ENCODE assay signal across 8 mouse cellular contexts in the genomic region with DNA sequence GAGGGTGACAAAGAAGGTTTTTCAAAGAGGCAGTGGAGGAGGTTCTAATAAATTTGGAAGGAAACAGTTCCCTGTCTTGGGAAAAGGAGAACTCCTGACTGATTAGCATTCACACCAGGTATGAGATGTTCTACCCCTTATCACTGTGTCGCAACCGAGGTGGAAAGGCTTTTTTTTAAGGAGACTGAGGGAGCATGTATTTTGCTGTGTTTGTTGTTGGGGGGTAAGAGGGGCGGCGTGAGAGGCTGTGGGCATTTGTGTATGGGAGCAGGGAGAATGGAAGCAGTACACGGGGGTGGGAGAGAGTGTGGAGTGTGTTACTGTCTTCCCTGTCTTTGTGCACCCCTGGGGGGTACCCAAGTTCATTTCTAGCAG.
DNase-seq lines count a peak whose midpoint lies in the region; ATAC-seq and TF ChIP-seq lines count a peak whose summit lies in the region.

No protein-coding gene starts in this region.

- no peak for TF ChIP-seq POLR2A in small intestine, adult 2 months (IDR thresholded peaks at IDR 0.05; ENCODE audit: low read depth, low read length)

- 1% methylated on average over 5 of the region's 5 CpGs for WGBS in forebrain, embryonic 10.5 days
- 2% methylated on average over 5 of the region's 5 CpGs for WGBS in limb, embryonic 11.5 days
- WGBS in small intestine, adult 2 months: 2% methylated on average over 5 of the region's 5 CpGs

- H3K9me3 ChIP-seq in forebrain, embryonic 10.5 days: no peaks in the 10 kb centered on the region
- H3K9me3 ChIP-seq in limb, embryonic 11.5 days (ENCODE audit: control insufficient read depth, low read length): no peaks in the 10 kb centered on the region

- no peaks in the 10 kb centered on the region for H3K36me3 ChIP-seq in C2C12 (ENCODE audit: control insufficient read depth, insufficient read depth)
- no peaks in the 10 kb centered on the region for H3K36me3 ChIP-seq in forebrain, embryonic 10.5 days (replicated peaks)
- H3K36me3 ChIP-seq in limb, embryonic 11.5 days (ENCODE audit: control insufficient read depth, insufficient read depth, low read length): no peaks in the 10 kb centered on the region
- no peaks in the 10 kb centered on the region for H3K36me3 ChIP-seq in small intestine, adult 2 months (ENCODE audit: control insufficient read depth, insufficient read depth, low read length)

- DNase-seq in adrenal gland, postnatal 14 days: peak; percentile 21
- no peak for DNase-seq in adrenal gland, postnatal 36 days
- no peak for DNase-seq in forebrain, embryonic 10.5 days (ENCODE audit: extremely low spot score, low spot score)
- DNase-seq in limb, embryonic 11.5 days (ENCODE audit: low spot score): no peak
- no peak for DNase-seq in adrenal gland, postnatal 25 days
- DNase-seq in urinary bladder, adult 2 months (ENCODE audit: low spot score): no peak

- no peaks in the 10 kb centered on the region for H3K27me3 ChIP-seq in C2C12 (ENCODE audit: control insufficient read depth, insufficient read depth, insufficient read length)
- H3K27me3 ChIP-seq in forebrain, embryonic 10.5 days (ENCODE audit: poor library complexity, severe bottlenecking): peaks cover 28% of the 10 kb centered on the region
- H3K27me3 ChIP-seq in limb, embryonic 11.5 days (ENCODE audit: control insufficient read depth, insufficient read depth, low read length): peaks cover 3% of the 10 kb centered on the region; the same call in 1 of the 2 replicates
- no peaks in the 10 kb centered on the region; the same call in 1 of the 2 replicates for H3K27me3 ChIP-seq in small intestine, adult 2 months (ENCODE audit: control insufficient read depth, insufficient read depth, low read length)

- ATAC-seq in limb, embryonic 11.5 days (ENCODE audit: insufficient number of reproducible peaks, low FRiP score, low TSS enrichment, low read depth): no peak

- TF ChIP-seq CTCF in C2C12 (IDR thresholded peaks at IDR 0.05; ENCODE audit: control insufficient read depth, insufficient read depth, insufficient read length): no peak
- no peak for TF ChIP-seq CTCF in small intestine, adult 2 months (IDR thresholded peaks at IDR 0.05; ENCODE audit: extremely low read depth, insufficient read length, insufficient replicate concordance, low read depth, low read length)

- H3K4me1 ChIP-seq in forebrain, embryonic 10.5 days: peaks cover 61% of the 10 kb centered on the region
- H3K4me1 ChIP-seq in limb, embryonic 11.5 days (ENCODE audit: control insufficient read depth, insufficient read depth, low read length): 0 out of 2 replicates have a peak, but pooled peaks cover 4% of the 10 kb centered on the region
- H3K4me1 ChIP-seq in small intestine, adult 2 months (ENCODE audit: control insufficient read depth, insufficient read depth, insufficient read length, low read length): peaks cover 2% of the 10 kb centered on the region; the same call in 1 of the 2 replicates

- H3K4me2 ChIP-seq in limb, embryonic 11.5 days (ENCODE audit: low read depth, severe bottlenecking): peak overlapping the region; percentile 49

- H3ac ChIP-seq in C2C12 (ENCODE audit: control insufficient read depth, insufficient read length, low read depth): no peak overlapping the region

- peak overlapping the region; percentile 13; the same call in 1 of the 2 replicates for H3K9ac ChIP-seq in limb, embryonic 11.5 days (ENCODE audit: low read length)

- peaks cover 30% of the 10 kb centered on the region for H3K79me2 ChIP-seq in C2C12 (ENCODE audit: control insufficient read depth, insufficient read depth)

- H3K27ac ChIP-seq in forebrain, embryonic 10.5 days: peak overlapping the region; percentile 91
- no peak overlapping the region for H3K27ac ChIP-seq in limb, embryonic 11.5 days (replicated peaks; ENCODE audit: low read depth, low read length)
- no peak overlapping the region for H3K27ac ChIP-seq in small intestine, adult 2 months (ENCODE audit: insufficient read depth, low read depth, low read length)

- peaks cover 4% of the 10 kb centered on the region for H3K79me3 ChIP-seq in C2C12 (ENCODE audit: low read depth)

- H3K4me3 ChIP-seq in C2C12 (ENCODE audit: insufficient read depth, poor library complexity, severe bottlenecking): peak overlapping the region; percentile 7
- H3K4me3 ChIP-seq in forebrain, embryonic 10.5 days: peak overlapping the region; percentile 59
- H3K4me3 ChIP-seq in limb, embryonic 11.5 days (ENCODE audit: low read depth, low read length): peak overlapping the region; percentile 17; the same call in 1 of the 2 replicates
- H3K4me3 ChIP-seq in small intestine, adult 2 months (ENCODE audit: low read depth, low read length): peak overlapping the region; percentile 30

TF ChIP-seq in C2C12, 6 proteins besides CTCF, POLR2A, EP300 and RAD21:
- TF ChIP-seq CEBPB (IDR thresholded peaks at IDR 0.05; ENCODE audit: low read depth) (no peak), MYOD1 (IDR thresholded peaks at IDR 0.05; ENCODE audit: control insufficient read depth, insufficient read length, low read depth) (no peak), MYOG (IDR thresholded peaks at IDR 0.05; ENCODE audit: control insufficient read depth, extremely low read depth, insufficient read length) (no peak), FOSL1 (IDR thresholded peaks at IDR 0.05; ENCODE audit: insufficient read depth, low read length, poor library complexity, severe bottlenecking) (no peak), USF1 (IDR thresholded peaks at IDR 0.05; ENCODE audit: low read depth) (no peak), MAX (IDR thresholded peaks at IDR 0.05) (no peak)
TF ChIP-seq in C2C12: peak in this region for 0.

Comparison
In these comparisons a context has a peak if more than half of its experiments do, and no peak if none do; other contexts are left out.
1. H3K4me3 ChIP-seq: peak in every context shown above with its lines; median percentile 59 in forebrain, embryonic 10.5 days; 30 in small intestine, adult 2 months; 17 in limb, embryonic 11.5 days; 7 in C2C12.